Mouse (Mus musculus): Measurements from ENCODE around the gene Osbpl8. TPM values are rescaled to one million over a fixed set of nuclear protein-coding genes. Genes with fewer than 3 reads are reported as not detected.

The Osbpl8 gene
- total and polyA plus RNA-seq, 2 experiments, result 3.7 to 30.0 TPM

GRCm38 (mm10) chr10:111234450-111235288, 70.1 kb downstream of the Osbpl8 start:
- no peak for TF ChIP-seq CTCF (IDR thresholded peaks at IDR 0.05; ENCODE audit: low read depth, low read length)
- no peak for TF ChIP-seq POLR2A (IDR thresholded peaks at IDR 0.05; ENCODE audit: extremely low read depth, insufficient read depth, low read length)
- no peak overlapping the region; the same call in 1 of the 2 replicates for H3K27ac ChIP-seq (replicated peaks; ENCODE audit: insufficient read depth, low read depth, low read length)
- peaks cover 5% of the 10 kb centered on the region; the same call in 1 of the 2 replicates for H3K4me1 ChIP-seq (ENCODE audit: control insufficient read depth, insufficient read depth, low read length)
- H3K79me2 ChIP-seq (ENCODE audit: control insufficient read depth, insufficient read depth, low read length), result peaks cover 23% of the 10 kb centered on the region; the same call in 1 of the 2 replicates
- no peaks in the 10 kb centered on the region for H3K27me3 ChIP-seq (ENCODE audit: control insufficient read depth, insufficient read depth, low read length)
- no peak overlapping the region for H3K4me3 ChIP-seq (ENCODE audit: insufficient read depth, low read depth, low read length)
- peaks cover 9% of the 10 kb centered on the region for H3K36me3 ChIP-seq (ENCODE audit: control insufficient read depth, insufficient read depth, low read length)
- no peak for DNase-seq (ENCODE audit: extremely low read depth, low read depth, low spot score)
- H3K9ac ChIP-seq (ENCODE audit: low read depth, low read length), result no peak overlapping the region
- WGBS, result 83% methylated on average over 6 of the region's 6 CpGs

- 53% methylated on average over 6 of the region's 6 CpGs for WGBS
- H3K27ac ChIP-seq (replicated peaks; ENCODE audit: insufficient read depth, low read depth, low read length), result peak overlapping the region; percentile 13; the same call in 1 of the 2 replicates
- peaks cover 9% of the 10 kb centered on the region for H3K36me3 ChIP-seq (ENCODE audit: control insufficient read depth, insufficient read depth, low read length)
- H3K9ac ChIP-seq (ENCODE audit: low read depth, low read length), result no peak overlapping the region
- TF ChIP-seq CTCF (IDR thresholded peaks at IDR 0.05; ENCODE audit: low read depth, low read length), result no peak
- no peak for TF ChIP-seq POLR2A (IDR thresholded peaks at IDR 0.05; ENCODE audit: extremely low read depth, insufficient read depth, low read length)
- no peak for DNase-seq (ENCODE audit: extremely low read depth, low read depth, low spot score)
- H3K4me3 ChIP-seq (ENCODE audit: insufficient read depth, low read depth, low read length), result no peak overlapping the region
- H3K4me1 ChIP-seq (ENCODE audit: control insufficient read depth, insufficient read depth, low read length), result peaks cover 5% of the 10 kb centered on the region; the same call in 1 of the 2 replicates
- peaks cover 24% of the 10 kb centered on the region; the same call in 1 of the 2 replicates for H3K79me2 ChIP-seq (ENCODE audit: control insufficient read depth, insufficient read depth, low read length)
- H3K27me3 ChIP-seq (ENCODE audit: control insufficient read depth, insufficient read depth, low read length), result no peaks in the 10 kb centered on the region
Measured at GRCm38 (mm10) chr10:111235289-111235570, 70.7 kb downstream of the Osbpl8 start.

- no peak for TF ChIP-seq POLR2A (IDR thresholded peaks at IDR 0.05; ENCODE audit: extremely low read depth, insufficient read depth, low read length)
- TF ChIP-seq CTCF (IDR thresholded peaks at IDR 0.05; ENCODE audit: low read depth, low read length), result no peak
- 80% methylated on average over 5 of the region's 5 CpGs for WGBS
Measured at GRCm38 (mm10) chr10:111237434-111237833, 72.9 kb downstream of the Osbpl8 start.

GRCm38 (mm10) chr10:111242677-111243076, 78.1 kb downstream of the Osbpl8 start:
- DNase-seq (ENCODE audit: extremely low read depth, low read depth, low spot score), result no peak
- Histone ChIP-seq H3K79me2 (ENCODE audit: control insufficient read depth, insufficient read depth, low read length) (peaks cover 24% of the 10 kb centered on the region; the same call in 1 of the 2 replicates), H3K36me3 (ENCODE audit: control insufficient read depth, insufficient read depth, low read length) (0 out of 2 replicates have a peak, but pooled peaks cover 1% of the 10 kb centered on the region), H3K9ac (ENCODE audit: low read depth, low read length) (no peak overlapping the region), H3K27ac (replicated peaks; ENCODE audit: insufficient read depth, low read depth, low read length) (no peak overlapping the region), H3K4me1 (ENCODE audit: control insufficient read depth, insufficient read depth, low read length) (peaks cover 9% of the 10 kb centered on the region), H3K27me3 (ENCODE audit: control insufficient read depth, insufficient read depth, low read length) (no peaks in the 10 kb centered on the region), H3K4me3 (ENCODE audit: insufficient read depth, low read depth, low read length) (no peak overlapping the region)
- WGBS, result 94% methylated on average over 7 of the region's 7 CpGs
- no peak for TF ChIP-seq CTCF (IDR thresholded peaks at IDR 0.05; ENCODE audit: low read depth, low read length)
- no peak for TF ChIP-seq POLR2A (IDR thresholded peaks at IDR 0.05; ENCODE audit: extremely low read depth, insufficient read depth, low read length)

More at GRCm38 (mm10) chr10:111237434-111237833, 72.9 kb downstream of the Osbpl8 start:
- Histone ChIP-seq H3K4me1 (ENCODE audit: control insufficient read depth, insufficient read depth, low read length) (peaks cover 5% of the 10 kb centered on the region; the same call in 1 of the 2 replicates), H3K79me2 (ENCODE audit: control insufficient read depth, insufficient read depth, low read length) (peaks cover 24% of the 10 kb centered on the region; the same call in 1 of the 2 replicates), H3K9ac (ENCODE audit: low read depth, low read length) (no peak overlapping the region), H3K27me3 (ENCODE audit: control insufficient read depth, insufficient read depth, low read length) (no peaks in the 10 kb centered on the region), H3K27ac (replicated peaks; ENCODE audit: insufficient read depth, low read depth, low read length) (no peak overlapping the region), H3K36me3 (ENCODE audit: control insufficient read depth, insufficient read depth, low read length) (peaks cover 9% of the 10 kb centered on the region), H3K4me3 (ENCODE audit: insufficient read depth, low read depth, low read length) (no peak overlapping the region)
- no peak for DNase-seq (ENCODE audit: extremely low read depth, low read depth, low spot score)

GRCm38 (mm10) chr10:111247609-111248008, 83.1 kb downstream of the Osbpl8 start:
- no peak overlapping the region for H3K27ac ChIP-seq (replicated peaks; ENCODE audit: insufficient read depth, low read depth, low read length)
- WGBS, result 75% methylated on average over 4 of the region's 4 CpGs
- H3K79me2 ChIP-seq (ENCODE audit: control insufficient read depth, insufficient read depth, low read length), result peaks cover 14% of the 10 kb centered on the region; the same call in 1 of the 2 replicates
- H3K9ac ChIP-seq (ENCODE audit: low read depth, low read length), result no peak overlapping the region
- no peak for DNase-seq (ENCODE audit: extremely low read depth, low read depth, low spot score)
- peaks cover 10% of the 10 kb centered on the region for H3K4me1 ChIP-seq (ENCODE audit: control insufficient read depth, insufficient read depth, low read length)
- no peak overlapping the region for H3K4me3 ChIP-seq (ENCODE audit: insufficient read depth, low read depth, low read length)
- 0 out of 2 replicates have a peak, but pooled peaks cover 1% of the 10 kb centered on the region for H3K36me3 ChIP-seq (ENCODE audit: control insufficient read depth, insufficient read depth, low read length)
- TF ChIP-seq POLR2A (IDR thresholded peaks at IDR 0.05; ENCODE audit: extremely low read depth, insufficient read depth, low read length), result no peak
- TF ChIP-seq CTCF (IDR thresholded peaks at IDR 0.05; ENCODE audit: low read depth, low read length), result no peak
- H3K27me3 ChIP-seq (ENCODE audit: control insufficient read depth, insufficient read depth, low read length), result no peaks in the 10 kb centered on the region

Measured in liver, adult 2 months (tissue).